ENCODE assay signal across 14 mouse cellular contexts in the genomic region with DNA sequence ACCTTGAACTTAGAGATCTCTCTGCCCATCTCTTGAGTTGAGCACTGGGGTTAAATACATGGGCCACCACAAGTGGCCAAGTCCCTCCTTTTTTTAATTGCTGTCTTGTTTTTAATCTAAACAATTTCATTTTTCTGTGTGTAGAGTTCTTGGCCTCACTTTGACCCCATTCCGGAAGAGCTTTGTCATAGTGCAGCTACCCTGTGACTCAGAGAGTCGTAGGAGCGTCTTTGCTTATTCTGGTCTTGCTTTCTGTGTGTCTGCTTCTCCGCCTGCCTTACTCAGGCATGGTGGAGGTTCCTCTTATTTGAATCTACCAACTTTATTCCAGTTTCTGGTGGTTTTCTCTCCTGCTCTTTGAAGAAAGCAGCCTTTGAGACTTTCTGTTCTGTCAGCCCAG. TPM values are rescaled to one million over a fixed set of nuclear protein-coding genes. Genes with fewer than 3 reads are reported as not detected.
DNase-seq lines count a peak whose midpoint lies in the region.
"Had no signal": no experiment of that assay in that cellular context is flagged by ENCODE, and none has a peak within 500 bp of the region (broad histone marks: within the 10 kb centered on the region; RNA-seq: fewer than 3 reads in every experiment).

No protein-coding gene starts in this region.

- peak; percentile 11 for DNase-seq in thymus, postnatal 0 days (ENCODE audit: low spot score)
- DNase-seq in thymus, postnatal 4 days: no peak
- peak; percentile 47 for DNase-seq in CD4-positive, CD25-positive, alpha-beta regulatory T cell, adult 2 months (ENCODE audit: low read depth, low spot score)
- peak; percentile 49 for DNase-seq in NIH3T3 (ENCODE audit: low read depth)
- DNase-seq in induced T-regulatory cell, adult 2 months (ENCODE audit: low read depth): peak; percentile 19
- DNase-seq in embryo, embryonic 11 days: no peak
- DNase-seq in right cerebral cortex, postnatal 14 days: no peak
- DNase-seq: adrenal gland, postnatal 10 days; cerebellum, adult 18-20 months; cerebellum, adult 9-11 months; cerebellum, postnatal 36 days; gastrocnemius, adult 2 months; gastrocnemius, postnatal 36 days; heart, postnatal 36 days had no signal

RNA-seq across cellular contexts. Expression of a gene that starts 18.9 kb away (rescaled TPM):
- polyA plus RNA-seq in thymus, postnatal 0 days (2015; fragmentation: Nextera tagmentation; extraction: Ambion mirVana): 4.1 and 5.5 TPM in 2 replicates

Comparison
In these comparisons a context has a peak if more than half of its experiments do, and no peak if none do; other contexts are left out.
1. DNase-seq: peak in thymus, postnatal 0 days (single experiment), CD4-positive, CD25-positive, alpha-beta regulatory T cell, adult 2 months (single experiment), NIH3T3 (single experiment) and induced T-regulatory cell, adult 2 months (single experiment); none in thymus, postnatal 4 days (single experiment), embryo, embryonic 11 days (single experiment) and right cerebral cortex, postnatal 14 days (single experiment).